Mouse (Mus musculus) heart, embryonic 10.5 days (tissue): ENCODE data around the gene a. TPM values are rescaled to one million over a fixed set of nuclear protein-coding genes. Genes with fewer than 3 reads are reported as not detected.

Source experiments
- DNase-seq: peaks from one replicate; pipeline ENCODE4 v3.0.0-alpha.2; 2017; ENCODE audit warnings: low spot score
- H3K27ac ChIP-seq: fragments of 300-500 bp; sonication (generic); 2 replicates; pipeline ENCODE4 v1.5.1; 2016; ENCODE audit warnings: mild to moderate bottlenecking
- H3K27me3 ChIP-seq: fragments of 300-500 bp; sonication (generic); 2 replicates; pipeline ENCODE4 v1.6.1; 2016; ENCODE audit warnings: mild to moderate bottlenecking; ENCODE audit not compliant: poor library complexity, insufficient read depth, severe bottlenecking
- H3K36me3 ChIP-seq: fragments of 300-500 bp; sonication (generic); 2 replicates; pipeline ENCODE4 v1.6.1; 2016; ENCODE audit warnings: mild to moderate bottlenecking, moderate library complexity
- H3K4me1 ChIP-seq: fragments of 300-500 bp; sonication (generic); 2 replicates; pipeline ENCODE4 v1.6.1; 2016; ENCODE audit warnings: mild to moderate bottlenecking
- H3K4me3 ChIP-seq: fragments of 300-500 bp; sonication (generic); 2 replicates; pipeline ENCODE4 v1.5.1; 2016; ENCODE audit warnings: mild to moderate bottlenecking, moderate library complexity
- H3K9me3 ChIP-seq: fragments of 300-500 bp; sonication (generic); 2 replicates; pipeline ENCODE4 v1.6.1; 2016; ENCODE audit warnings: mild to moderate bottlenecking, moderate library complexity
- WGBS: fragments of 180-500 bp; shearing (Covaris S2); methylation state at CpG from one replicate; pipeline ENCODE4 v1.1.7; 2016; 5-methylcytosine and 5-hydroxymethylcytosine counted together
- polyA plus RNA-seq: library from polyadenylated mRNA; unstranded; fragments of >200 nt; fragmentation: Nextera tagmentation; extraction: Ambion mirVana; gene quantifications from 2 replicates; pipeline ENCODE4 v1.2.1, GENCODE M21; 2016

The a gene
- polyA plus RNA-seq, 1 experiment from 2014 or later = 2.5 TPM

GRCm38 (mm10) chr2:155091743-155092075, 300.5 kb downstream of the a start:
- Histone ChIP-seq H3K4me1 (peaks cover 14% of the 10 kb centered on the region), H3K27ac (no peak overlapping the region), H3K36me3 (no peaks in the 10 kb centered on the region), H3K27me3 (no peaks in the 10 kb centered on the region), H3K9me3 (no peaks in the 10 kb centered on the region), H3K4me3 (no peak overlapping the region)
- DNase-seq = no peak
- WGBS = 60% methylated on average over 3 of the region's 3 CpGs

- H3K36me3 ChIP-seq = no peaks in the 10 kb centered on the region
- no peaks in the 10 kb centered on the region for H3K27me3 ChIP-seq
- no peak overlapping the region for H3K4me3 ChIP-seq
- WGBS = 21% methylated on average over 4 of the region's 4 CpGs
- DNase-seq = no peak
- H3K9me3 ChIP-seq = no peaks in the 10 kb centered on the region
- H3K27ac ChIP-seq = no peak overlapping the region
- H3K4me1 ChIP-seq = peaks cover 14% of the 10 kb centered on the region
Observed at GRCm38 (mm10) chr2:155093418-155093817, 302.2 kb downstream of the a start.

- H3K4me3 ChIP-seq = no peak overlapping the region
- no peak for DNase-seq
- H3K27me3 ChIP-seq = no peaks in the 10 kb centered on the region
- H3K36me3 ChIP-seq = no peaks in the 10 kb centered on the region
- 85% methylated on average over 9 of the region's 9 CpGs for WGBS
- H3K9me3 ChIP-seq = no peaks in the 10 kb centered on the region
- H3K27ac ChIP-seq = no peak overlapping the region
- peaks cover 20% of the 10 kb centered on the region for H3K4me1 ChIP-seq
Observed at GRCm38 (mm10) chr2:155098720-155099380, 307.6 kb downstream of the a start.

GRCm38 (mm10) chr2:155099421-155099820, 308.2 kb downstream of the a start:
- Histone ChIP-seq H3K4me1 (peaks cover 20% of the 10 kb centered on the region), H3K9me3 (no peaks in the 10 kb centered on the region), H3K4me3 (no peak overlapping the region), H3K36me3 (no peaks in the 10 kb centered on the region), H3K27ac (peak overlapping the region; percentile 76), H3K27me3 (no peaks in the 10 kb centered on the region)
- no peak for DNase-seq
- WGBS = 59% methylated on average over 7 of the region's 7 CpGs

GRCm38 (mm10) chr2:155099994-155100795, 309.0 kb downstream of the a start:
- Histone ChIP-seq H3K36me3 (no peaks in the 10 kb centered on the region), H3K4me3 (no peak overlapping the region), H3K27me3 (no peaks in the 10 kb centered on the region), H3K4me1 (peaks cover 20% of the 10 kb centered on the region), H3K9me3 (no peaks in the 10 kb centered on the region), H3K27ac (peak overlapping the region; percentile 76)
- WGBS = 64% methylated on average over 14 of the region's 14 CpGs
- no peak for DNase-seq

Other genes starting within 250 kb of the a start
- 1.2 and 1.5 TPM in 2 replicates for gene 1700003F12Rik, start 244.3 kb upstream of the a start, polyA plus RNA-seq
- gene Actl10, start 239.6 kb upstream of the a start, polyA plus RNA-seq = 0.31 and 0.43 TPM in 2 replicates
- gene Necab3, start 232.5 kb upstream of the a start, polyA plus RNA-seq = 0.94 and 1.6 TPM in 2 replicates
- 18.0 and 18.6 TPM in 2 replicates for gene E2f1, start 221.5 kb upstream of the a start, polyA plus RNA-seq
- 19.9 and 21.5 TPM in 2 replicates for gene Pxmp4, start 187.7 kb upstream of the a start, polyA plus RNA-seq
- 0.87 and 0.95 TPM in 2 replicates for gene Zfp341, start 178.1 kb upstream of the a start, polyA plus RNA-seq
- 0.32 and 0.69 TPM in 2 replicates for gene 4930519P11Rik, start 178.0 kb upstream of the a start, polyA plus RNA-seq
- gene Chmp4b, start 139.7 kb upstream of the a start, polyA plus RNA-seq = 13.5 and 17.4 TPM in 2 replicates
- gene Gm14214, start 21.4 kb upstream of the a start, polyA plus RNA-seq = not detected in 2 replicates
- gene Raly, start 306 bp upstream of the a start, polyA plus RNA-seq = 36.3 and 48.9 TPM in 2 replicates
- gene Eif2s2, start 101.5 kb downstream of the a start, polyA plus RNA-seq = 81.0 and 84.0 TPM in 2 replicates
- gene Gm14226, start 226.9 kb downstream of the a start, polyA plus RNA-seq = 2.7 and 12.6 TPM in 2 replicates